Mouse (Mus musculus): ENCODE measurements at regions not wholly inside any gene's neighbourhood (a gene's known extent, or its start where the extent isn't known, plus 50 kb on each side); places are given as distances from the start of the nearest gene placed in this dataset.
A peak's percentile ranks its signal among the peaks of the same experiment; 100 is the strongest.

DNA sequence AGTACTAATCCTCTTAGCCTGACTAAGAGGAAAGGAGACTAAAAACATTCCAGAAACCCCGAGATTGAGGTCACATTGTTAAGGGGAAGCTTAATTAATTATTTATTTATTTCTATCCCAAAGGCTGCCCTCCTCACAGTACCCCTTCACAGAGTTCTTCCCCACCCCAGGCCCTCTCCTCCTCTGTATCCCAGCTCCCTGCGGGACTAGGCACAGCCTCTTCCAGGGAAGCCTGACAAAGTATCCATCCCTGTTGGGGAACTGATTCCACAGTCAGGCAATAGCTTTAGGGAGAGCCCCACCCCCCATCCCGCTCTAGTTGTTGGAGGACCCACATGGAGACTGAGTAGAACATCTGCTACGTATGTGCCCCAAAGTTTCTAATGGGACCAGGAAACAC lies 254.6 kb downstream of the Atp23 start:
- no peak for DNase-seq (ENCODE audit: low spot score in 2 of 2)

DNA sequence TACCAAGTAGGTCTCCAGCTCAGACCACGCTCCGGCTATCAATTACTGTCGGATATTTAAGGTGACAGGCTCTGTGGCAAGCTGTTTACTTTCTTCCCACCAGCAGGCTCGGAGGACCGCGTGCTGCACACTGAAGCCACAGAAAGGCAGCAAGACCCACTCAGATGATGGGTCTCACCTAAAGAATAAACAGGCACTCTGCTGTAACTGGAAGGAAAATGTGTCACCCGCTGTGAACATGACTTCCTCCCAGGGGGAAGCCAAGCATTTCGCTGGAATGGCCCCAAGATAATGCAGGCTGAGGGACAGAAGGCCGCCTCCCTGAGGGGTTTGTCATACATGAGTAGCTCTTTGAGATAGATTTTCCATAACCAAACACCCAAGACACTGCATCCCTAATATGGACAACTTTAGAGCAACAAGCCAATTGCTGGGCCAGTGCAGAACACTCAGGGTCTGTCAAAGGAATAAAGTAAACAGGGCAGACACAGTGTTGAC lies 259.3 kb downstream of the Atp23 start:
- peak in 1 of 2 experiments; percentile 39 for DNase-seq (ENCODE audit: low spot score in 2 of 2)

DNA sequence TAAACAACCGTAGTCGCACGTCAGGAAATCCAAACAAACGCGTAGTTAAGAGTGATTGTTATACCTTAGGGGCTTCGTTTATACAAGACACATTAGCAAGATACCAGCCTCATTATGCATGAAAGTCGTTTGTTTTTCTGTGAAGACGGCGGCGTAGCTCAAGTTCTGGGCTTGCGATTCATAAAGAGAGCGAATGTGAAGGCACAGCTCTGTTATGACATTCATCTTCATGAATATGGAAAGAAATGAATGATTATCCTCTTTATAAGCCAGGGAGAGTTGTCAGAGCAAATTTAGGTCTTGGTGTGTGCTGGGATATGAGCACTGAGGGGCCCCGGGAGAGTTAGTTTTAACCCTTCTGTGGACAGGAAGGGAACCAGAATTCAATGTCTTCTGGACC lies 266.4 kb downstream of the Atp23 start:
- no peak for DNase-seq (ENCODE audit: low spot score in 2 of 2)

DNA sequence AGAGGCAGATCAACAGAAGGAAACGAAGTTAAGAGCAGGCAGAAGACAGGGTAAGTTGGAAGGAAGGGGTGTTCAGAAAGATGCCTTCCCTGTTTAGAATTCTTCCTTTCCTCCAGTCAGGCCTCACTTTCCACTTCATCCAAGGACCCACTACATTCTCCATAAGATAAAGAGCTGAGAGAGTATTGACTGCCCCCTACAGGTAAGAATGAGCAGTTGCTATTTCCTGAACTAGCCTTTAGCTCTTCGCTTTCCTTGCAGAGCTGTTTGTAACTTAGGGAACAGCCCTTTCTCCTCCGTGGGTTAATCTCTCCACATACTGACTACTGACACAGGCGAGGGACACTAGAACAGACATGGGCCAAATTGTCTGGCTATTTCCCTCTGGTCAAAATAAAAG lies 273.1 kb downstream of the Atp23 start:
- DNase-seq (ENCODE audit: low spot score in 2 of 2) = no peak

DNA sequence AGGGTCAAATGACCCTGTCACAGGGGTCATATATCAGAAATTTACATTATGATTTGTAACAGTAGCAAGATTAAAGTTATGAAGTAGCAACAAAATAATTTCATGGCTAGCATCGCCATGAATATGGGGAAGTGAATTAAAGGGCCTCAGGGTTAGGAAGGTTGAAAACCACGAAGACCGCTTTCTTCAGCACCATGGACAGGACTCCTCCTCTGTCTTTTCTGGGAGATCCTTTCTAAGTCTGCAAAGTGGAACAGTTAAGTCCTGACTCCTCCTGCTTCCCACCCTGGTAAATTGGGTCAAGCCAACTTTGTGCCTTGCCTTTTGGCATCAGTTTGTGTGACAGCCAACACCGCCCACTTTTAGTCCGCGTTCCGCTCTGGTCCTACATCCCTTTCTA lies 275.7 kb downstream of the Atp23 start:
- no peak for DNase-seq (ENCODE audit: low spot score in 2 of 2)

DNA sequence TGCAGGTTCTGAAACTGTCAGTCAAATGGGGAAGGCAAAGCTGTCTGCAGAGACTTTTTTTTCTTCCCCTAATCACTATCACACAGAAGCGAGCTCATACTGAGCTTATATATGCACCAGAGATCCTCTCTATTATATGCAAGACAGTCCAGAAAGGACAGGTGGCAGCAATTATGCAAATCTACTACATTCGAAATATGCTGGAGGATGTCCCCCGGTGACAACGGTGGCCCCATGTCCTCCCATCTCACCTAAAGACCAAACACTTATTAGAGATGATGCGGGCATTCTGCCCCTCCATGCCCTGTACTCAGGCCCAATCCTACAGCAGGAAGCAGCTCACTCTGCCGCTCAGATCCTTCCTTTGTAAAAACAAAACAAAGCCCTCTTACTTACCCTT lies 280.4 kb downstream of the Atp23 start:
- no peak for DNase-seq (ENCODE audit: low spot score in 2 of 2)

DNA sequence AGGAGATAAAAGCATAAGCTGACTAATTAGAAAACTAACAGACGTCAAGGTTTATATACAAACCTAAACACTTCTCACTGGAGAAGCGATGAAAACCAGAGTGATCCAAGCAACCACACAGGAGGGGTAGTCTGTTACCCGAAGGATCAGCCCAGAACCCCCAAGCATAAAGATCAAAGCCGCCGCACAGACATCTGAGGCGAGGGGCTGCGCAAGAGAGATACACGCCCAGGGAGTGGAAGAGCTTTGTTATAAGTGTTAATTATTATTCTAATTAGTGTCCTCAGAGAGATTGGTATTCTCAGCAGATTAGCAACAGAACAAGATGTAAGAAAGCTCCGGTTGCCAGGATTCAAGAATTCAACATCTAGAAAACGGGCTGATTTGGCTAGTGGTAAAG lies 281.2 kb downstream of the Atp23 start:
- DNase-seq (ENCODE audit: low spot score in 2 of 2) = no peak

DNA sequence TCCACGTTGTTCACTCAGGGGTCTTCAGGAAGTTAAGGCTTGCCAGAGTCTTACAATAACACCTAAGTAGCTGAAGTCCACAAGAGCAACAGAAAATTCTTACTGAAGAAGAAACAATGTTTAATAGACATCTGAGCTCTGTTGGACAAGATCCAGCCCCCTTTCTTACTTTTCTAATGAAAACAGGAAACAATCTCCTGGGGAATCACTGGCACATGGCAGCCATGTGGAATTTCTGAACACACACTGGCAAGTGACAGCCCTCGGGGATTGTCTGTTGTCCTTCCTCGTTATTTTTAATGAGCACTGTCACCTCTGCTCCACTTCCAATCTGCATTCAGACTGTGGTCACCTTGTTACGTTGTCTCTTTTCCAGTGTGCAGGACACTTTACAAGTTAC lies 288.9 kb downstream of the Atp23 start:
- DNase-seq (ENCODE audit: low spot score in 2 of 2) = no peak

DNA sequence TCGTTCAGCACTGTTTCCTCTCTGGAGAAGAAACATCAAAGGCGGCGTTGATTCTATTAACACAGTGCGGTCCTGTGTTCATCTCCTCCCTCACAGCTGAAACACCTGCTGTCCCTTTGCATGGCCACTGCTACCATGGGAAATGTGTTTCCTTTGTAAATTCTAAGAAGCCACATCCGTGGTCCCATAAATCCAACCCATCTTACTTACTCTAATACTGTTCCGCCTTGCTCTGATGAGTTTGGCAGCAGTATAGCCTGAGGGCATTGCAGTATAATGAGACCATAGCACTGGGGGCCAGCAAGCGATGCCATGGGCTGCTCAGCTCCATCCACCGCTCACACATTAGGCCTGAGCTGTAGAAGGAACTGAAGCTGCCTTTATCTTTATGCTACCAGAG lies 290.6 kb downstream of the Atp23 start:
- no peak for DNase-seq (ENCODE audit: low spot score in 2 of 2)

DNA sequence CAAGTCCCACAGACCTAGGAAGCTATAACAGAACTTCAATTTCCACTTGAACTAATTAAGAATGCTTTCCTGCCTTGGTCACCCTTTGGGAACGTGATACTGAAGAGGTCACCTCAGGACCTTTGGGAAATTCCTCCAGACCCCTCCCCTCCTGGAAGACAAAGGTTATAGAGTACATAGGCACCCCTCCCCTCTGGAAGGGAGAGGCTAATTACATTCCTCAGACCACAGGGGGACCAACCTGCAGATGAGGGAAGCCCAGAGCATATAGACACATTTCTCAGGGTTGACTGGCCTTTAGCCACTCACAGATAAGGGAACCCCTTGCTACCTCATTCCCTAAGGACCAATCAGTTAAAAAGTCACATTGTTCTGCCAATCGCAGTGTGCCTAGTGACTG lies 301.5 kb downstream of the Atp23 start:
- no peak for DNase-seq (ENCODE audit: low spot score in 2 of 2)

DNA sequence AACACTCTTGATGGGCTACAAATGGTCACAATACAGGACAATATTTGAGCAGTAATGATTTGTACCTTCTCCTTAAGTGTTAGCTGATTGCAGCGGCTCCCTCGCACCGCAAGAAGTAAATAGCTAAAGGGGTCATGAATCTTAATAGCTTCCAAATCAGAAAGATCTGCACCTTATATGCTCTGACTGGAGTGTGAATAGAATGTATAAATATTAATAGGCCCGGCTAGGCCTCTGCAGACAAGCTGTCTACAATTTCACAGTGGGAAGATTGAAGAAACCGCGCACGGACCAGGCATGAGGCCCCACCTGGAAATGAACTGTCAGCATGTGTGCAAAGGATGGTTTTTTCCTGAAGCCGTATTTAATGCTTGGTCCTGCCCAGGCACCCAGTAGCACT lies 333.0 kb downstream of the Atp23 start:
- DNase-seq (ENCODE audit: low spot score in 2 of 2) = no peak

DNA sequence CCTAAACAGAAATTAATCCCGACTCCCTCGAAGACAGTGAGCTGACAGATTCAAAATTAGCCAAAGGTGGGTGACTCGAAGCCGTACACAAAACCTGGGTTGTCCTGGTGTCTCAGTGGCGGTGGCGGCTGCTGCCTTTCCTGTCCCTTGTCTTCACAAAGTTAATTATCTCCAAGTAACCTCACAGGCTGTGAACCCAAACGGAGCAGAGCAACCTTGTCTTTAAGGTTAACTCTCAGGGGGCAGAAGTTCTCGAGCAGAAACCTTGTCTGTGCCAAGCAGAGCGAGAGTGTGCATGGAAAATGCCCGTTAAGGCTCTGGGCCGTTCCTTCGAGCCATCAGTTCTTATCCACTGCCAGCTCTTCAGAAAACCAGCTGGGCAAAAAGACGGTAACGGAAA lies 335.8 kb downstream of the Atp23 start:
- no peak for DNase-seq (ENCODE audit: low spot score in 2 of 2)

DNA sequence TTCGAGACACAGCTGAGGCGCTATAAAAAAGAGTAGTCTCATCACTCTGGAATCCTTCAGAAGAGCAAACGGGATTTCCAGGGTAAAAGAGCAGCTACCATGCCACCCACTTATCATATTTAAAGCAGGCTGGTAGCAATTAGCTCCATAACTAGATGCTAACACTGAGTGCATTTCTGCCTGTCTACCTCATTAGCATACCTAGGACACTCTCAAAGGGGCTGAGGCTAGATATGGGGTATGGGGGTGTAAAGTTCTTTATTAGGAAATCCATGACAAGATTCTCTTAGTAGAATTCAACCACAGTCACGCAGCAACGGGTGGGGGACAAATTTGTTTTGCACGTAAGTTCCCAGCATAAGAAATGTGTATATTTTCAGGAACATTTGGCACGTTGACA lies 346.1 kb downstream of the Atp23 start:
- DNase-seq (ENCODE audit: low spot score in 2 of 2) = no peak

DNA sequence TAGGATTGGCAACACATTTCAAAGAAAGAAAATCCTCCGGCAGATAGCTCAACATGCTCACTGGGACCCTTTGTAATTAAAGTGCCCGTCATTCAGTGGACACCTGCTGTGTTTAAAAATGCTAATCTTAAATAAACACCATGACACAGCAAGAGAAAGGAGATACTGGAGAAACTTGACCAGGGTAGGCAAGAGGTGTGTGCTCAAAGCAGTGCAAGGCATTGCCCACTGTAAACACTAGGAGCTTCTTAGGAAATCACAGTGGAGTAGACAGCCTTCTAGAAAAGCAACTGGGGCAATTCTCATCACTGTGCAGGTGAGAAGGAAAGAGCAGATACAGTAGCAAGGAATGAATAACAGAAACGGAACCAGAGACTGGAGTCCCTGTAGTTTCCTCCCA lies 369.2 kb downstream of the Atp23 start:
- no peak for DNase-seq (ENCODE audit: low spot score in 2 of 2)

DNA sequence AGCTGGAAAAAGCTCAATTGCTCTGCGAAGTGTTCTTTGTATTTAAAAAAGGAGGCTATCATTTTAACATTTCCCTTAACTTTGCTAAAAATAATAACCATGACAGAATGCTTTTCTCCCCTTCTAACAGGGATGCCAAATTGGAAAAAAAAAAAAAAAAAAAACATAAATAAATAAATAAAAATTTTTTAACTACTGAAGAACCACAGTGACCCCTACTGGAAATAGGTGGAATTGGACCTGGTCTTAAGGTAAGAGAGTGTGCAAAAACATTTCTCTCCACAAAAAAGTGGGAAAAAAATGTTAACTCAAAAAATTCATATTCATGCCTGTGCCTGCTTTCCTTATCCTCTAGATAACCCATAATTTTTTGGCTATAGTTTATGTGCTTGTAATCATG lies 369.8 kb downstream of the Atp23 start:
- peak in 1 of 2 experiments; percentile 46 for DNase-seq (ENCODE audit: low spot score in 2 of 2)

DNA sequence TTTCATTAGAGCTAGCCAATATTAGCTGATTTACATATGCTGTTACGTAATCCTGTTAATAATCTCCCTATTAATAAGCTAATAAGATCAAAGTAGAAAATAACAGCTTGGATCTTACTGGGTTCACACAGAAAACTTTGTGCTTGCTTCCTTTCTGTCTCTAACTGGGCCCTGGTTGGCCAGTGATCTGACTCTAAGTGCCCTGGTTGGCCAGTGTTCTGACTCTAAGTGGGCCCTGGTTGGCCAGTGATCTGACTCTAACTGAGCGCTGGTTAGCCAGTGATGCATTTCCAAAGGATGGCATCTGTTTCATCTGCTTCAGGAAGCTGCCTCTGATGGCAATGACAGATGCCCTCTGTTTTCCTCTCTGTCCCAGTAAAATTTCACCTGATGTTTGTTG lies 372.4 kb downstream of the Atp23 start:
- no peak for DNase-seq (ENCODE audit: low spot score in 2 of 2)

DNA sequence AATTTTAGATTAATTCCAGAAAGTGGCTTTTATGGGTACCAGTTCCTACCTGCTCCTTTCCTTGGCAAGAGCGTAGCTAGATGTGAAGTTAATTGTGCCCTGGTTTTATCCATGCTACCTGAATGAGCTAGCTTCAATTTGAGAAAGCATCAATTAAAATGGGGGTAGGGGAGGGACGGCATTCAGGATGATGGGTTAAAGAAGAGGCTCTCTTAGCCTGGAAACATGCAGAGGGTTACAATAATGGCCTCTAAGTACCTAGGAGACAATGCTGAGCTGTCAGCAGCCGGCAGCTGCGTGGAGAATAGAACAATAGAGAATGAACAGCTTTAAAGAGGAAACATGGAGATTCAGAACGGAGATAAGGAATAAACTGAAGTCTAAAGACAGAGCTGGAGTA lies 375.0 kb downstream of the Atp23 start:
- no peak for DNase-seq (ENCODE audit: low spot score in 2 of 2)

DNA sequence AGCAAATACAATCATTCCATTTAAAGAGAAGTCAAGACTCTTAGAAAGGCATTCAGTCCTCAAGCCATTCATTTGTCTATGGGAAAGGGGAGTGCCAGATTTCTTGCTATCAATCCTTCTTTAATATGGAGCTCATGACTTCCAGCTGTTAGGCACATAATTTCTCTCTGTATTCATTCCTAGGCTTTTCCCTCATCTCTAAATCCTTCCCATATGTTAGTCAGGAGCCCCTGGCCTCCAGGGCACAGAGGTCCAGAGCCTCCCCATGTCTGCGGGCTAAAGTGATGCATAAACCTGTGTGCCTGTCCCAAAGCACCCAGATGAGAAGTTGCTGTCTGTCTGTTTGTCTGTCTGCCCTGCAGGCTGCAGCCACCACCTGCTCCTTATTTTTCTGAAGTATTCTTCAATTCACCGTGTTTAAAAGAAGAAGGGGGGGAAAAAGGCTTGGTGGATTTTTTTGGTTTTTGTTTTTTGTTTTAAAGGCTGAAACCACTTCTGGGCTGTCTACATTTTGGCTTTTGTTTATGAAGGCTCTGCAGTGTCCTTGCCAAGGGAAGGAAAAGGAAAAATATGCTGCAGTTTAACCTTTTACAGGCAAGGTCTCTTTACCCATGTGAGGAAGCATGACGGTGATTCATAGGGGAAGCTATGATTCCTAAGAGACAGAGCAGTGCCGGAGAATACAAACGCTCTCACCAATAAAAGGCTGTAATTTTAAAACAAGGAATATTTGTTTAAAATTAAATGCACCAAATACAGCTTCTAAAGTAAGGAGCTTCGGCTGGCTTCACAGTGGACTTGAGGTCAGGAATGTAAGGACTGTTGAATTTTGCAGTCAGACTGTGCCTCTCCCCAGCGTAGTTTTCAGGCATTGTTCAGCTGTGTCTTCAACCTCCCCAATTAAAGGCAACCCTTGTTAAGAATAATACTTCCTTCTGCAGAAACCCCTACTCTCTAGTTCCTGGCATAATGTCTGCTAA lies 379.0 kb downstream of the Atp23 start:
- no peak for DNase-seq (ENCODE audit: low spot score in 2 of 2)

DNA sequence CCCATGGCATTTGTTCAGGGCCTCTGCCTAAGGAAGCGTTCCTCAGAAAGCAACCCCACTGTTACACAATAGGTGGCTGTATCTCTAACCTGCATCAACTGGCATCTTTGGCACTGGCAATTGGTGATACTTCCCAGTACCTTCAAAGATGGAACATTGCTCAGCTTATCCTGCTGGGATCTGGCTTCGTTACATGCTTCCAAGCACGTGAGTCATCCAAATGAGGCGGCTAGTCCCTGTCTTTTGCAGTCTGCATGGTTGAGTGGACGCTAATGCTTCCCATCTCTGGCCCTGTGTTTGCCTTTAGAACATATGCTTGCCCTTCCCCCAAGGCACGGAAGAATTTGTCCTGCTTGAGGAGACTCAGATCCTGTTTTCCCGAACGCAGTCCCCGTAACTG lies 380.2 kb downstream of the Atp23 start:
- DNase-seq (ENCODE audit: low spot score in 2 of 2) = peak in 1 of 2 experiments; percentile 38

DNA sequence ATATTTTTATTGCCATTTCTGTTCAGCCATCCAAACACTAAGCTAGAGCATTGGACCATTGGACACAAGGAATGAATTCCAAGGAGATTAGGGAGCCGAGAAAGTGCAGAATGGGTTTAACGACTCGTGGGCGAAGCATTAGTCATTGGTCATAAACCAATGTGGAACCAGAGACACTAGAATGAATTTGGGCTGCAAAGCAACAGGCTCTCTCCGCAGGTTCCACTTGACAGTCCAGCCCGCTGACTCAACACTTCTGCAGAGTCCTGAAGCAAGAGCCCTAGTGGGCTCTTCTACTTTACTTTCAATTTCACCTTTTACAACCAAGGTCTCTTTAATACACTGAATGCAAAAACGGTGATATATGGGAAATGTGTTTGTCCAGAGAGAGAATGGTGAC lies 388.0 kb downstream of the Atp23 start:
- DNase-seq (ENCODE audit: low spot score in 2 of 2) = no peak

DNA sequence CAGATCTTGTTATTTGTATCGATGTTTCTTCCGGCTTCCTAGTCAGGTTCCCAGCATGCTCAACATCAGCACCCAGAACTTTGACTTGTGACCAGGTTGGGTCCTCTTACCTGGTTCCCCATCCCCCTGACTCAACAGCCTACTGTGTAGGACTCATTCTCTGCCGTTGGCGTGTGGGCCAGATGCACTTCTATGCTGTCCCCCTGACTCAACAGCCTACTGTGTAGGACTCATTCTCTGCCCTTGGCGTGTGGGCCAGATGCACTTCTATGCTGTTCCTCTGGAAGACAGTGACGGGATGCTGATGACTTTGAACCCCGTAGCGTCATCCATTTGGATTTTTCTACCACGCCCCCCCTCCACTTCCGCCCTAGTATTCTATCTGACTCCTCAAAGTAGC lies 389.6 kb downstream of the Atp23 start:
- DNase-seq (ENCODE audit: low spot score in 2 of 2) = peak; percentile 99 to 100

DNA sequence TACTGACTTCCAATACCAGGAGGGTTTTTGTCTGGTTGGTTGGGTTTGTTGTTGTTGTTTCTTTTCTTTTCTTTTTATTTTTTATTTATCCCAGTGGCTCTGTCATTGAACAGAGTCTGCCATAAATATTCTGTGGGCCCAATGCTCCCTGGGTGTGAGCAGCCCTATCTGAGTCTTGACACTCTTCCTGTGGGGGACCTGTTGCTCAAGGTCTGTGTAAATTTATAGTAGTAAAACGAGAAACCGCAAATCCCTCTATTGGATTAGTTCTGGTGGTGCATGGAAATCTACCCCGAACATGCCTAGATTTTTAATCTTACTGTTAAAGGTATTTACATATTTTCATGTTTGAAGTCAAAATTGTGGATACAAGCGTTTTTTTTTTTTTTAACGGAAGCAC lies 395.2 kb downstream of the Atp23 start:
- no peak for DNase-seq (ENCODE audit: low spot score in 2 of 2)

DNA sequence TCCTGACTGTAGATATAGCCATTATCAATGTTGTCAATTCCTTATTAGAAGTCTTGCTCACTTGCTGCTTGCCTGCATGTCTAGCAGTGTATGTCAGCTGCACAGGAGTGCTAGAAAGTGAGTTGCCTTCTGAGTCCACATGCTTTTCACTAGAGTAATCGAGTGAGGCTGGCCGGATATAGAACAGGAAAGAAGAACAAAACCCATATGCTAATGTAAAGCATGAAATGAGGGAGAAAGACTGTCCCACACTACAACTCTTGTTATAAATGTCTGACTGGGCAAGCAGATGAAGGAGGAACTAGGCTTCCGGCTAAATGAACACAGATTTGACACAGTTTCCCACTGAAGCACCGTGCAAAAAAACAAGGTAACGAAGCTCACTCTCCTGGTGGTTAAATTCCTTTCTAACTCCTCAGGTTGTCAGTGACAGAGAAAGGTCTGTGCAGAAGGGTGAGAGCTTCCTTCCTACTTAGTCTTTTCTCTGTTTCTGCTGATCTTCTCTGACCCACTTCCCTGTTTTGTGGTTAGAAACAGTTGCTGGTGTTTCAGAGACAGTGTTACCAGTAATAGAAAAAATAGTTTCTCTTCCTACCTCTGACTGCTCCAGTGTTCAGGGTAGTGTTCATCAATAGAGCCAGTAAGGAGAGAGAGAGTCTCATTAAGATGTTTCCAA lies 399.0 kb downstream of the Atp23 start:
- no peak for DNase-seq (ENCODE audit: low spot score in 2 of 2)
